Mouse (Mus musculus) lung, embryonic 15.5 days (tissue): ENCODE measurements at regions not wholly inside any gene's neighbourhood (a gene's known extent, or its start where the extent isn't known, plus 50 kb on each side); places are given as distances from the start of the nearest gene placed in this dataset.

Experiments used
- ATAC-seq: fragments of 200-750 bp; cut with Nextera tagmentation; 2 replicates; pipeline ENCODE4 v1.8.0; 2017; ENCODE audit warnings: moderate number of reproducible peaks, borderline replicate concordance; ENCODE audit not compliant: low FRiP score, low TSS enrichment; ENCODE audit errors: extremely low read depth
- H3K27ac ChIP-seq: fragments of 300-500 bp; sonication (generic); 2 replicates; pipeline ENCODE4 v1.5.1; 2015; ENCODE audit warnings: moderate library complexity, mild to moderate bottlenecking, inconsistent platforms
- H3K27me3 ChIP-seq: fragments of 300-500 bp; sonication (generic); 2 replicates; pipeline ENCODE4 v1.6.1; 2015; ENCODE audit warnings: inconsistent platforms
- H3K36me3 ChIP-seq: fragments of 300-500 bp; sonication (generic); 2 replicates; pipeline ENCODE4 v1.6.1; 2015; ENCODE audit warnings: inconsistent platforms
- H3K4me1 ChIP-seq: fragments of 300-500 bp; sonication (generic); 2 replicates; pipeline ENCODE4 v1.6.1; 2015; ENCODE audit warnings: inconsistent platforms
- H3K4me2 ChIP-seq: fragments of 300-500 bp; sonication (generic); 2 replicates; pipeline ENCODE4 v1.6.1; 2015; ENCODE audit warnings: inconsistent platforms, mild to moderate bottlenecking, moderate library complexity
- H3K4me3 ChIP-seq: fragments of 300-500 bp; sonication (generic); 2 replicates; pipeline ENCODE4 v1.5.1; 2015; ENCODE audit warnings: mild to moderate bottlenecking, inconsistent platforms
- H3K9ac ChIP-seq: fragments of 300-500 bp; sonication (generic); 2 replicates; pipeline ENCODE4 v1.6.1; 2015; ENCODE audit warnings: inconsistent platforms
- H3K9me3 ChIP-seq: fragments of 300-500 bp; sonication (generic); 2 replicates; pipeline ENCODE4 v1.6.1; 2016; ENCODE audit warnings: inconsistent platforms
- WGBS: fragments of 180-500 bp; shearing (Covaris S2); methylation state at CpG from one replicate; pipeline ENCODE4 v1.1.7; 2015; 5-methylcytosine and 5-hydroxymethylcytosine counted together

DNA sequence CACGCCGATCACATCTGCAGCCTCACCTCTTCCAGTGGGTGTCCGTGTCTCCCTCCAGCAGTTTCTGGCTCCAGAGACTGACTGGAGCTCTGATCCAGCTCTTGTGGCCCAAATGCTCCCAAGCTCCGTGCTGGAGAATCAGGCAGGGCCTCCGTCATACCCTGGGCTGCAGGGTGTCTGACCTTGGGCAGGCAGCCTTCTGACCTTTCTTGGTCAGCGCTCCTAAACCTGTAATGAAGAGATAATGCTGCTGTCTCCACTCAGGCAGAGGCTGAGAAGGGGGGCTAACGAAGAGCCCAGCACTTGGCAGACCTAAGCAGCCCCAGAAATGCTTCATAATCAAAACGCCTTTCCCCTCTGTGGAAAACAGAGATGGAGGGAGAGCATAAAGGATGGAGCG, 89.9 kb upstream of the Mef2a start:
- peak overlapping the region; percentile 89 for H3K27ac ChIP-seq
- no peaks in the 10 kb centered on the region for H3K27me3 ChIP-seq
- H3K36me3 ChIP-seq, result no peaks in the 10 kb centered on the region
- 0 out of 2 replicates have a peak overlapping the region, but pooled peaks have one; percentile 9 for H3K9ac ChIP-seq
- no peak overlapping the region; the same call in 1 of the 2 replicates for H3K4me2 ChIP-seq
- no peaks in the 10 kb centered on the region for H3K9me3 ChIP-seq
- no peak overlapping the region for H3K4me3 ChIP-seq
- 40% methylated on average over 9 of the region's 9 CpGs for WGBS
- peaks cover 45% of the 10 kb centered on the region for H3K4me1 ChIP-seq
- peak; percentile 51 for ATAC-seq

DNA sequence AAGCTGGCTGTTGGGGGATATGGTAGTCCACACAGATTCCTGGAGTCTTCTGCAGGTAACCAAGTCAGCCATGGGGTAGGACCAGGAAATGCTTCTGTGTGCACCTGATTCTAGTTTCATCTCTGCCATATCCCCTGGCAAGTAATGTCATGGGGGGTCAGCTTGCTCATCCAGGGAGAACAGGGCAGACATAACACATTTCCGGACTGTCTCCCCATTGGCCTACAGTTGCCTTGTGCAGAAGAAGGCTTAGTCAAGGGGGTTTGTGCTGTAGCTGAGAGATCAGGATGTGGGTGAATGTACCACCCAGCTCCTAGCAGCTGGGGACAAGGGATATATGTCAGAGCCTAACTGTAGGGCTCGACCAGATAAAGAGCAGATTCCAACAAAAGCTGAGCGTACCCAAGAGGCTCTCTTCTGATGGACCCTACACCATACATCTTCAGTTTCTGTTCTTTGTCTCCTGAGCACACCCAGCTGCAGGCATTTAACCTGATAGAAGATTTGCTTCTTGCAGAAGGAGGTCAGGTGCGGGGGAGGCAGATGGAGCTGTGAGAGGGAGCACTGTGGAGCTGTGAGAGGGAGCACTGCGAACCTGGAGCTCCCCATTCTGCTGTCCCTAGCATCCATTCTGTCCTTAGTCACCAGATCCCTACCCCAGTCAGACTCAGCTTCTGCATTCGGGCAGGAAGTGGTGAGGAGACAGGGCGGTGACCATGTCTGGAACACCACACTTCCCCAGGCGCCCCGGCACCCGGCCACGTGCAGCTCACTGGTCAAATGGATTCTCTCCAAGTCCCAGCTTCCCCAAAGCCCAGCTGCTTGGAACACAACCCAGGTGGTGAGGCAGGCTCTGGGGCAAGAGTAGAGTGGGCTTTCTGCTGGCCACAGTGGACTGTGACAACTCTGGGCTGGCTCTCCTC, 88.9 kb upstream of the Mef2a start:
- H3K9me3 ChIP-seq, result no peaks in the 10 kb centered on the region
- H3K4me3 ChIP-seq, result no peak overlapping the region
- 58% methylated on average over 11 of the region's 11 CpGs for WGBS
- H3K27ac ChIP-seq, result peak overlapping the region; percentile 89
- no peaks in the 10 kb centered on the region for H3K27me3 ChIP-seq
- no peaks in the 10 kb centered on the region for H3K36me3 ChIP-seq
- H3K9ac ChIP-seq, result no peak overlapping the region
- peak overlapping the region; percentile 32; the same call in 1 of the 2 replicates for H3K4me2 ChIP-seq
- H3K4me1 ChIP-seq, result peaks cover 45% of the 10 kb centered on the region
- peak; percentile 85 for ATAC-seq

DNA sequence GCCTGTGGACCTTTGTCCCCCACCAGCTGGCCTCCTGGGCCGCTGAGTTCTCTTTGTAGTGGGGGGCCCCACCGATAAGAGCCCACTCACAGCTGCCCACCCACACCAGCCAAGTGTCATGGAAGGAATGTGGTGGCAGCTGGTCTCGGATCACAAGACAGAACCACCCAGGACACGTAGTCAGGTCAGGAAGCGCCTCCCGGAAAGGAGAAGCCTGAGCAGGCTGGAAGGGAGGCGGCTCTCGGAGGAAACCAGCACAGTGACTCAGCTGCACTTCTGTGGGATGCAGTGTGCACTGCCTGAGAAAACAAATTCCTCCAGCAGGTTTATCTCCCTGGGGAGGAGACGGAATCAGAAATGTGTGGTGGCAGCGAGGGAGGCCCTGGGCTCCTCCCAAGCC, 87.2 kb upstream of the Mef2a start:
- 48% methylated on average over 10 of the region's 10 CpGs for WGBS
- peaks cover 45% of the 10 kb centered on the region for H3K4me1 ChIP-seq
- H3K27me3 ChIP-seq, result no peaks in the 10 kb centered on the region
- H3K36me3 ChIP-seq, result no peaks in the 10 kb centered on the region
- H3K9ac ChIP-seq, result no peak overlapping the region
- H3K4me3 ChIP-seq, result no peak overlapping the region
- no peak overlapping the region for H3K27ac ChIP-seq
- no peaks in the 10 kb centered on the region for H3K9me3 ChIP-seq
- ATAC-seq, result no peak
- no peak overlapping the region for H3K4me2 ChIP-seq

DNA sequence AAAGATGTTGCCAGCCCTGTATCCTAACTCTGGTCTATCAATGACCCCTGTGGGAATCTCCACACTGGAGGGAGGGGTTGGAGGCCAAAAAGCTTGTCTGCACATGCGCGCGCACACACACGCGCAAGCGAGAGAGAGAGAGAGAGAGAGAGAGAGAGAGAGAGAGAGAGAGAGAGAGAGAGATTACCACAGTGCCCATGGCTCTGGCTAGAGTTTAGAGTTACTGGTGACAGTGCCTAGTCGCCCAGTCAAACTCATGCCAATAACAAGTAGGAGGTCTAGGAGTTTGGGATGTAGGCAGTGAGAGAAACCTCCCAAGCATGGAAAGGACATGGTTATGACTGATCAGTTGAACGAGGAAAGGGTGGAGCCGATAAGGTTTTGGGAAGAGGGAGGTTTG, 86.6 kb upstream of the Mef2a start:
- ATAC-seq, result no peak
- Histone ChIP-seq H3K27me3 (no peaks in the 10 kb centered on the region), H3K4me2 (no peak overlapping the region), H3K4me1 (peaks cover 43% of the 10 kb centered on the region), H3K27ac (no peak overlapping the region), H3K36me3 (no peaks in the 10 kb centered on the region), H3K4me3 (no peak overlapping the region), H3K9ac (no peak overlapping the region), H3K9me3 (no peaks in the 10 kb centered on the region)
- 96% methylated on average over 9 of the region's 9 CpGs for WGBS

DNA sequence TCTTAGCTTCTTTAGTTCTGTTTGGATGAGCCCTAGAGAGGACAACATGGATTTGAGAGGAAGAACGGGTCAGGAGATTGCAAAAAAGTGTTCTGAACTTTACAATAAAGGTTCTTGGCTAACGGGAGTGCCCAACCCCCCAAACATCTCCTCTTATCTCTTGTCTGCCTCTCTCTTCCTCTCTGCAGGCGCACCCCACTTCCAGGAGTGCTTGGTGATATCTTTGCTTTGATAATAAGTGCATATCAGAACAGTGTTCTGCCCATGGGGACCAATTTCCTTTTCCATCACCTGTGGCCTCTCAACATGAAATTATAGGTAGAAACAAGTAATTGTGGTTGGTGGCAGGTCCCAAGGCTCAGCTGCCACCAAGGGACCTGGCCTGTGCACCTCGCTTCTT, 86.0 kb upstream of the Mef2a start:
- peaks cover 37% of the 10 kb centered on the region for H3K4me1 ChIP-seq
- H3K4me3 ChIP-seq, result no peak overlapping the region
- no peak overlapping the region for H3K9ac ChIP-seq
- ATAC-seq, result no peak
- H3K4me2 ChIP-seq, result no peak overlapping the region
- no peaks in the 10 kb centered on the region for H3K27me3 ChIP-seq
- H3K36me3 ChIP-seq, result no peaks in the 10 kb centered on the region
- H3K27ac ChIP-seq, result no peak overlapping the region
- H3K9me3 ChIP-seq, result no peaks in the 10 kb centered on the region
- 61% methylated on average over 4 of the region's 4 CpGs for WGBS

DNA sequence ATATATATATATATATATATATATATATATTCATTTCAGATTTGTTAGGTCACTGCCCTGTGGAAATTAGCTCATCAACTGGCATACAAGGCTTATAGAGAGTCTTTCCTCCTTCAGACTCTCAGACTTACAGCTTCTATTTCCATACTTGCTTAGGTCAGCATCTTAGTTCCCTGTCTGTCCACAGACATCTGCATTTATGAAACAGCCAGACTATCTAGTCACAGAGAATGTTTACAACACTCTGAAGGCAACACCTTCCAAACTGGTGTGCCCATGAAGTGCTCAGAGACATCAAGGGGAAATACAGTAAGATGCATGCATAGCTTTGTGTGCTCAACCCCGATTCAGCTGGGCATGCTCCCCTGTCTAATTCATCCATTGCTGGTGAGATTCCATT, 85.2 kb upstream of the Mef2a start:
- H3K27me3 ChIP-seq, result no peaks in the 10 kb centered on the region
- peaks cover 30% of the 10 kb centered on the region for H3K4me1 ChIP-seq
- no peak overlapping the region for H3K9ac ChIP-seq
- no peaks in the 10 kb centered on the region for H3K36me3 ChIP-seq
- no peak for ATAC-seq
- no peak overlapping the region for H3K4me2 ChIP-seq
- no peak overlapping the region for H3K27ac ChIP-seq
- WGBS, result 73% methylated on average over 1 of the region's 1 CpGs
- no peaks in the 10 kb centered on the region for H3K9me3 ChIP-seq
- no peak overlapping the region for H3K4me3 ChIP-seq

DNA sequence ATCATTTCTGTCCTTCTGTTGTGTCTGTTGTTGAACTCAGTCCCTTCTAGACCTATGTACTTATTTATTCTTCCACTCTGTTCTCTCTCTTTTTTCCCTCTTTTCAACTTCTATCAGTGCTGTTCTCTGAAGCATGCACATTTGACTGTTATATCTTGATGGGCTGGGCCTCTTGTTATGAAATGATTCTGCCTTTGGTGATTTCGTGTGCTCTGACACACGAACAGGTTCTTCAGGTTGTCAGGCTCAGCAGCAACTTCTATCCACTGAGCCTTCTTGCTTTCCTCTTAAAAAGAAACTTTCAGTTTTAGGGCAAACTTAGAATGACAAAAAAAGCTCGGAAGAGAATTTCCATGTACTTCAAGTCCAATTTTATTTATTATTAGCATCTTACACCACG, 83.4 kb upstream of the Mef2a start:
- peaks cover 16% of the 10 kb centered on the region; the same call in 1 of the 2 replicates for H3K4me1 ChIP-seq

DNA sequence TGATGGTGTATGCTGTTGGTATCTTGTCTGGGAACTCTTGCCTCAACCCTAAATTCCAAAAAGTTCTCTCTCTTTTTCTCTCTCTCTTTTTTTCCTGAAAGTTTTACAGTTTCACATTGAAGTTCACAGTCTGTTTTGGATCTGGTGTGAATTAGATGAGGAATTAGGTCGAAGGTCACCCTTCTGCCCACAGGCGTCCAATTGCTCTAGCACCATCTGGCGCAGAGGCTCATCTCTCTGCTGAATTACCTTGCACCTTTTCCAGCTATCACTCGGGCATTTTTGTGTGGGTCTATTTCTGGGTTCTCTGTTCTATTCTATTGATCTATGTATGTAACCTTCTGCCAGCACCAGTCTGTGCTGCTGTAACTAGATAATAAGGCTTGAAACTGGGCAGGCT, 81.8 kb upstream of the Mef2a start:
- H3K4me1 ChIP-seq, result 0 out of 2 replicates have a peak, but pooled peaks cover 4% of the 10 kb centered on the region
- H3K9ac ChIP-seq, result no peak overlapping the region
- no peaks in the 10 kb centered on the region for H3K9me3 ChIP-seq
- ATAC-seq, result no peak
- no peak overlapping the region for H3K4me2 ChIP-seq
- H3K27ac ChIP-seq, result no peak overlapping the region
- H3K27me3 ChIP-seq, result no peaks in the 10 kb centered on the region
- no peak overlapping the region for H3K4me3 ChIP-seq
- H3K36me3 ChIP-seq, result no peaks in the 10 kb centered on the region
- 71% methylated on average over 4 of the region's 4 CpGs for WGBS

More for the DNA sequence above, 83.4 kb upstream of the Mef2a start:
- H3K27ac ChIP-seq, result no peak overlapping the region
- H3K4me3 ChIP-seq, result no peak overlapping the region
- H3K9me3 ChIP-seq, result no peaks in the 10 kb centered on the region
- ATAC-seq, result no peak
- WGBS, result 81% methylated on average over 4 of the region's 4 CpGs
- no peaks in the 10 kb centered on the region for H3K36me3 ChIP-seq
- H3K27me3 ChIP-seq, result no peaks in the 10 kb centered on the region
- H3K9ac ChIP-seq, result no peak overlapping the region
- no peak overlapping the region for H3K4me2 ChIP-seq

DNA sequence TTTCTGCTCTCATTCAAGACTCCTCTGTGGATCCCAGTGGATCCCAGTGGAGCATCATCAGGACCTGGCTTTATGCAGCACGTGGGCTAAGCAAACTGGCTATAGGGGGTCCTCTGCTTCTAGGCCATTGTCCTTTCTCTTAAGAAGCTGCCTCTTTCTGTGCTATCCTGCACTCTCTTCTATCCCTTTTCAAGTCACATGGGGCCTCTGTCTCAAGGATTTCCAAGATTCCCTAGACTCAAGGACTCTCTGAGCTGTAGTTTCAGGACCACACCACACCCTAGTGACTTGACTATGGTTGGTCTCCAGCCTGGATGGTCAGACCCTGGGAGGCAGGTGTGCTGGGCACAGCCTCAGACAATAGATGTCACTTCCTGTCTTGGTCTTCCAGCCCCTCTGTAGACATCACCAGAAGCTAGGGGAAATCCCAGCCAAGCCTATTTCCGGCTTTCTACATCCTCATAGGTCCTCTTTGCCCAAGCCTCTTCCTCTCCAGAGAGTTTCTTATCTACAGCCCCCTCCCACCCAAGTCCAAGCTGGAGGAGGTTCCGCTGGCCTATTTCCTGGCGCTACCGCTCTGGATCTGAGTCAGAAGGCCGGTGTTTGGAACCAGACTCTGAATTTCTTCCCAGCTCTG, 78.6 kb upstream of the Mef2a start:
- WGBS, result 74% methylated on average over 6 of the region's 6 CpGs
- ATAC-seq, result peak; percentile 62
- Histone ChIP-seq H3K36me3 (no peaks in the 10 kb centered on the region), H3K9me3 (no peaks in the 10 kb centered on the region), H3K4me1 (peaks cover 9% of the 10 kb centered on the region; the same call in 1 of the 2 replicates), H3K27me3 (no peaks in the 10 kb centered on the region), H3K9ac (no peak overlapping the region), H3K4me2 (no peak overlapping the region), H3K27ac (peak overlapping the region; percentile 45), H3K4me3 (no peak overlapping the region)

DNA sequence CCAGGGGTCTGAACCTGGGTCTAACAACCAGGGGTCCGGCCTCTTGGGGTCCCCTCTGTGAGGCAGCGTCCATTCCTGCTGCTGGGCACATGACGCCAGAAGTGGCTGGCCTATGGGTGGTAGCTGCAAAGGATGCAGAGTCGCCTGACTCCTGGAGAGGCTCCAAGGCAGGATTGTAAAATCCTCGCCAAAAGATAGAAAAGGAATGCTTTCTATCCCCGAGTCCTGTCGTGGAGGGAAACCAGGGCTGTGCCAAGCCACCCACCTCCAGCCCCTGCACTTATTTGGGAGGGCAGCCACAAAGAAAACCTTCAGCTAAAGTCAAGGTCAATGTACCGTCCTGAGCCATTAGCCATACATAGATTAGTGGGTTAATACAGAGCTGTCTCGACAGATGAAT, 73.9 kb upstream of the Mef2a start:
- Histone ChIP-seq H3K4me1 (peaks cover 41% of the 10 kb centered on the region), H3K9ac (no peak overlapping the region), H3K4me2 (no peak overlapping the region), H3K27ac (no peak overlapping the region), H3K9me3 (no peaks in the 10 kb centered on the region), H3K4me3 (no peak overlapping the region), H3K27me3 (no peaks in the 10 kb centered on the region), H3K36me3 (no peaks in the 10 kb centered on the region)
- WGBS, result 46% methylated on average over 9 of the region's 9 CpGs
- ATAC-seq, result no peak

DNA sequence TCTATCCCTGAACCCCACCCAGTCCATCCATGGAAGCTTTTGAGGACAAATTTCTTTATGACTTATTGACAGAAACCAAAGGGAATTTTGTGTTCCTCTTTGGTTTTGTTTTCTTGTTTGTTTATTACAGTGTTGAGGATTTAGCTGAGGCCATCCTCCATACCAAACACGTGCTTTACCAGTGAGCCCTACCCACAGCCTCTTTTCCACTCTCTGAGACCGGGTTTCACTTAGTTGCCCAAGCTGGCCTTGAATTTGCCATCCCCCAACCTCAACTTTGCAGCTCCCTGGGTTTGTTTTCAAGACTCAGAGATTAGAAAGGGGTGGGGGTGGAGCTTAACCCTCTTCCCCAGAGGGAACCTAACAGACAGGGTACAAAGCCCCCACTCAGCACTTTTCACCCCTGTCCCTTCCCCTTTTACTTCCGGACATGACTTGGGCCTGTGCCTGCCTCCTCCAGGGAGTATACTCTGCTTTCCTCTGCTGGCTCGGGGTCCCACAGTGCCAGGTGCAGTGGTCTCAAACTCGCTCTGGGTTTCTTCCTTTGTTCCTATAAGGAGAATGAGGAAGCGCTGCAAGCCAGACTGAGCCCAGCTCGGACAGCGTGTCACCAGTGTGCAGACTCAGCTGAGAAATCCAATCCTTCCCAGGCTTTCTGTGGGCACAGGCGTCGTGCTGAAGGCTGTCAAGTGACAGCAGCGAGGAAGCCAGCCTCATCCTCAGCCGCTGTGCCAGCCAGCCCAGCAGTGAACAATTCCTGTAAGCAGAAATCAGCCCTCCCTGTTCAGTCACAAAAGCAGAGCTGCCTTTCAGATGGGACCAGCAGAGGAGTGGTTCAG, 72.8 kb upstream of the Mef2a start:
- H3K9ac ChIP-seq, result no peak overlapping the region
- H3K4me1 ChIP-seq, result peaks cover 39% of the 10 kb centered on the region
- ATAC-seq, result no peak
- H3K4me3 ChIP-seq, result no peak overlapping the region
- H3K27ac ChIP-seq, result no peak overlapping the region
- no peak overlapping the region for H3K4me2 ChIP-seq
- H3K9me3 ChIP-seq, result no peaks in the 10 kb centered on the region
- no peaks in the 10 kb centered on the region for H3K36me3 ChIP-seq
- WGBS, result 33% methylated on average over 12 of the region's 12 CpGs
- no peaks in the 10 kb centered on the region for H3K27me3 ChIP-seq
